Mouse (Mus musculus) kidney, adult 2 months (tissue): ENCODE data around the gene Pxk. TPM values are rescaled to one million over a fixed set of nuclear protein-coding genes. Genes with fewer than 3 reads are reported as not detected.

ENCODE experiments used
- DNase-seq: peaks from one replicate; pipeline ENCODE4 v3.0.0; 2021
- H3K27ac ChIP-seq: fragments of 200-500 bp; 2 replicates; pipeline ENCODE4 v1.5.1; 2012; ENCODE audit warnings: low read depth, low read length, control low read depth, inconsistent platforms; ENCODE audit not compliant: insufficient read depth
- H3K27me3 ChIP-seq: fragments of 200-500 bp; replicated peaks from 2 replicates; pipeline ENCODE4 v1.6.1; 2012; ENCODE audit warnings: mild to moderate bottlenecking, moderate library complexity, low read length, inconsistent platforms; ENCODE audit not compliant: control insufficient read depth, insufficient read depth
- H3K36me3 ChIP-seq: fragments of 200-500 bp; 2 replicates; pipeline ENCODE4 v1.6.1; 2012; ENCODE audit warnings: mild to moderate bottlenecking, moderate library complexity, low read length, inconsistent platforms; ENCODE audit not compliant: control insufficient read depth, insufficient read depth
- H3K4me1 ChIP-seq: fragments of 200-500 bp; 2 replicates; pipeline ENCODE4 v1.6.1; 2011; ENCODE audit warnings: low read length; ENCODE audit not compliant: control insufficient read depth, insufficient read depth
- H3K4me3 ChIP-seq: fragments of 200-500 bp; 2 replicates; pipeline ENCODE4 v1.5.1; 2011; ENCODE audit warnings: mild to moderate bottlenecking, low read depth, low read length, control low read depth; ENCODE audit not compliant: insufficient read depth
- CTCF ChIP-seq: fragments of 200-500 bp; conservative IDR thresholded peaks from 2 replicates; pipeline ENCODE4 v1.5.1; 2011; ENCODE audit warnings: low read depth, mild to moderate bottlenecking, control low read depth, low read length, moderate library complexity, mixed read lengths; ENCODE audit not compliant: insufficient read depth, insufficient read length
- POLR2A ChIP-seq: fragments of 200-500 bp; IDR thresholded peaks from one replicate; pipeline ENCODE4 v1.6.1; 2011; ENCODE audit warnings: low read depth, low read length, control low read depth
- WGBS: fragments of 180-500 bp; shearing (Covaris S2); methylation state at CpG from one replicate; pipeline ENCODE4 v1.1.7; 2018; 5-methylcytosine and 5-hydroxymethylcytosine counted together
- polyA plus RNA-seq: library from polyadenylated mRNA; depleted of rRNA; stranded (reverse); fragments of >200 nt; gene quantifications from 2 replicates; pipeline ENCODE4 v1.2.3, GENCODE M21; 2012

The Pxk gene
- polyA plus RNA-seq, 1 experiment = 42.9 TPM

GRCm38 (mm10) chr14:8146611-8147223 lies 48.7 kb downstream of the Pxk start:
- no peaks in the 10 kb centered on the region for H3K27me3 ChIP-seq
- 80% methylated on average over 11 of the region's 11 CpGs for WGBS
- H3K27ac ChIP-seq = no peak overlapping the region
- no peak overlapping the region for H3K4me3 ChIP-seq
- no peaks in the 10 kb centered on the region for H3K4me1 ChIP-seq
- no peak for TF ChIP-seq POLR2A
- no peak for TF ChIP-seq CTCF
- no peak for DNase-seq
- H3K36me3 ChIP-seq = no peaks in the 10 kb centered on the region

GRCm38 (mm10) chr14:8148842-8149241 lies 50.8 kb downstream of the Pxk start:
- Histone ChIP-seq H3K36me3 (no peaks in the 10 kb centered on the region; the same call in 1 of the 2 replicates), H3K27me3 (no peaks in the 10 kb centered on the region), H3K4me3 (no peak overlapping the region), H3K4me1 (no peaks in the 10 kb centered on the region), H3K27ac (no peak overlapping the region)
- WGBS = 82% methylated on average over 8 of the region's 8 CpGs
- TF ChIP-seq CTCF (no peak), POLR2A (no peak)
- no peak for DNase-seq

- Histone ChIP-seq H3K27me3 (no peaks in the 10 kb centered on the region), H3K36me3 (no peaks in the 10 kb centered on the region; the same call in 1 of the 2 replicates), H3K4me3 (no peak overlapping the region), H3K4me1 (no peaks in the 10 kb centered on the region), H3K27ac (no peak overlapping the region)
- 92% methylated on average over 5 of the region's 5 CpGs for WGBS
- TF ChIP-seq POLR2A = no peak
- no peak for TF ChIP-seq CTCF
- DNase-seq = no peak
These were observed 53.7 kb downstream of the Pxk start for GRCm38 (mm10) chr14:8151757-8152156.

GRCm38 (mm10) chr14:8154072-8154471 lies 56.1 kb downstream of the Pxk start:
- 80% methylated on average over 3 of the region's 3 CpGs for WGBS
- Histone ChIP-seq H3K36me3 (no peaks in the 10 kb centered on the region; the same call in 1 of the 2 replicates), H3K4me3 (no peak overlapping the region), H3K27me3 (no peaks in the 10 kb centered on the region), H3K27ac (no peak overlapping the region), H3K4me1 (no peaks in the 10 kb centered on the region)
- no peak for DNase-seq
- TF ChIP-seq POLR2A (no peak), CTCF (no peak)

GRCm38 (mm10) chr14:8156947-8157346 lies 58.9 kb downstream of the Pxk start:
- Histone ChIP-seq H3K36me3 (peaks cover 4% of the 10 kb centered on the region; the same call in 1 of the 2 replicates), H3K27me3 (no peaks in the 10 kb centered on the region), H3K4me1 (no peaks in the 10 kb centered on the region), H3K4me3 (no peak overlapping the region), H3K27ac (no peak overlapping the region)
- 24% methylated on average over 3 of the region's 3 CpGs for WGBS
- DNase-seq = peak; percentile 32
- no peak; the same call in 1 of the 2 replicates for TF ChIP-seq CTCF
- no peak for TF ChIP-seq POLR2A

GRCm38 (mm10) chr14:8158721-8159120 lies 60.7 kb downstream of the Pxk start:
- no peak overlapping the region for H3K4me3 ChIP-seq
- H3K4me1 ChIP-seq = no peaks in the 10 kb centered on the region
- DNase-seq = no peak
- H3K27me3 ChIP-seq = no peaks in the 10 kb centered on the region
- 79% methylated on average over 3 of the region's 3 CpGs for WGBS
- peaks cover 7% of the 10 kb centered on the region for H3K36me3 ChIP-seq
- no peak for TF ChIP-seq CTCF
- TF ChIP-seq POLR2A = no peak
- H3K27ac ChIP-seq = no peak overlapping the region

GRCm38 (mm10) chr14:8159141-8159540 lies 61.1 kb downstream of the Pxk start:
- 89% methylated on average over 3 of the region's 3 CpGs for WGBS
- no peak overlapping the region for H3K4me3 ChIP-seq
- H3K4me1 ChIP-seq = no peaks in the 10 kb centered on the region
- no peak for TF ChIP-seq POLR2A
- TF ChIP-seq CTCF = no peak
- H3K27ac ChIP-seq = no peak overlapping the region
- peaks cover 7% of the 10 kb centered on the region for H3K36me3 ChIP-seq
- DNase-seq = no peak
- no peaks in the 10 kb centered on the region for H3K27me3 ChIP-seq
